Mouse (Mus musculus): ENCODE results near the gene Pappa.

The Pappa gene

GRCm38 (mm10) chr4:65272295-65272694, 148.3 kb downstream of the Pappa start:
- no peak for DNase-seq (ENCODE audit: low read depth, low spot score)

GRCm38 (mm10) chr4:65273299-65273851, 149.4 kb downstream of the Pappa start:
- DNase-seq (ENCODE audit: low read depth, low spot score): no peak

DNA sequence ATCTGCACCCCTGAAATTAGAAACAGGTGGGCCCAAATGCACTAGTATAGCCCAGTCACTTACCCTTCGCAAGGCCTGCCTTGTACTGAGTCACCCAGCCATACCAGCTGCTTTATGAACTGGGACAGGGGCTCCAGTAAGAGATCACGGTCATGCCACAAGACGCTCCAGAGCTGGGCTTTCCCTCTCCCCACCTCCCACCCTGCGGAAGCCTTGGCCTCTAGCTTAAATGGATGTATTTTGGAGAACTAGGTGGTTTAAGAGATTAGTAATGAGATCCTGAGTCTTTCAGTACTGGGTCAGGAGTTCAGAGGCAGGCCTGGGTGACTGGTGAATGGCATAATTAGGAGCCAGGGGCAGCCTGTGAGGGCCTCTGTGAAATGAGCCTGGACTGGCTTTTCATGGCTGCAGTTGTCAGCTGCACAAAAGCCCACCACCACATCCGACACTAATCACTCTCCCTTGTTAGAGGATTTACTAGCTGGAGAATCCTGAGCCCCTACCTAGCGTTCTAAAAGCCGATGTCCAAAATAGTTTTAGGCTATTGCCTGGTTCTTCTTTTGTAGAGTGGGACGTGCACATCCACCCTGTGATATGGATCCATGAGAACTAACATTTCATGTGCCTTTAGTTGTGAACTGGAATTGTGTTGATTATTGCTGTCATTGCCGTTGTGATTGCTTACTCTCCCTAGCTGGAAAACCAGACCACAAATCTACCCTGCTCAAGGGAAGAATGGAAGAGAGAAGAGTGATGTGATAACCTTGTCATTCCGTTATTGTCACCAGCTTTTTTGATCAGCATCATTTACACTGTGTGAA, 154.7 kb downstream of the Pappa start:
- DNase-seq (ENCODE audit: low read depth, low spot score): no peak

GRCm38 (mm10) chr4:65279272-65279653, 155.3 kb downstream of the Pappa start:
- no peak for DNase-seq (ENCODE audit: low read depth, low spot score)

- no peak for DNase-seq (ENCODE audit: low read depth, low spot score)
These were observed 156.2 kb downstream of the Pappa start for GRCm38 (mm10) chr4:65279979-65280677.

- DNase-seq (ENCODE audit: low read depth, low spot score): no peak
These were observed 156.9 kb downstream of the Pappa start for GRCm38 (mm10) chr4:65280888-65281287.

DNA sequence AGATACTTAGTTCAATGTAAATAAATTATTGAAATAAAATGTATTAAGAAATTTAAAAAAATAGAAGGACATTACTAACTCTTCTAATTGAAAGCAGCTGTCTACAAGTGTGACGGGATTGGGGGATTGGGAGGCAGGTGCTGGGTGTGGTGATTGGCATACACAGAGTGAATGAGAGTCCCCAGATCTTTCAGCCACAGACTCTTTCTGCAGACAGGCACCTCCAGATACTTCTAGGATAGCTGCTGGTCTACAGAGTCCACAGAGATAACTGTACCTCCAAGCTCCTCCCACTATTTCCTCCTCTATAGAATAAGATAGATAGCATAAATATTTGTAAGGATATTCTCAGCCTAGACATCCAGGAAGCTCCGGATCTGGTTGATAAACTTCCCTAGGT, 159.6 kb downstream of the Pappa start:
- no peak for DNase-seq (ENCODE audit: low read depth, low spot score)

DNA sequence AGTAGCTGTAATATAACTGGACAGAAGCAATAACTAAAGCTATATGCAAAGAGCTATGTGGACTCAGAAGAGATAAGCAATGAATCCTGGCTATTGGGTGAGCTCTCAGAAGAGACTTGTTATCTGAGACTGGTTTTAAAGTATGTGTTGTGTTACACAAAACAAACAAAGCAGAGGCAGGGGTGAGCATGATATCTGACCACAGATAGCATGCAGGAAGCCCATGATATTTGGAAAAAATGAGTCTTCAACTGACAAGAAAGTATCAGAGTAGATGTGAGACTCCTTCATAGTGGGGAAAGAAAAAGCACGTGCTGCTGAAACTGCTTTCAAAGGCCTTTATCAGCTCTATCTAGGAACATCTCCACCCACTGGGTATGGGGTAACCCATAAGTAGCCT, 161.2 kb downstream of the Pappa start:
- DNase-seq (ENCODE audit: low read depth, low spot score): no peak

GRCm38 (mm10) chr4:65289247-65289646, 165.3 kb downstream of the Pappa start:
- no peak for DNase-seq (ENCODE audit: low read depth, low spot score)

- DNase-seq (ENCODE audit: low read depth, low spot score): no peak
These were observed 171.8 kb downstream of the Pappa start for GRCm38 (mm10) chr4:65295741-65296140.

DNA sequence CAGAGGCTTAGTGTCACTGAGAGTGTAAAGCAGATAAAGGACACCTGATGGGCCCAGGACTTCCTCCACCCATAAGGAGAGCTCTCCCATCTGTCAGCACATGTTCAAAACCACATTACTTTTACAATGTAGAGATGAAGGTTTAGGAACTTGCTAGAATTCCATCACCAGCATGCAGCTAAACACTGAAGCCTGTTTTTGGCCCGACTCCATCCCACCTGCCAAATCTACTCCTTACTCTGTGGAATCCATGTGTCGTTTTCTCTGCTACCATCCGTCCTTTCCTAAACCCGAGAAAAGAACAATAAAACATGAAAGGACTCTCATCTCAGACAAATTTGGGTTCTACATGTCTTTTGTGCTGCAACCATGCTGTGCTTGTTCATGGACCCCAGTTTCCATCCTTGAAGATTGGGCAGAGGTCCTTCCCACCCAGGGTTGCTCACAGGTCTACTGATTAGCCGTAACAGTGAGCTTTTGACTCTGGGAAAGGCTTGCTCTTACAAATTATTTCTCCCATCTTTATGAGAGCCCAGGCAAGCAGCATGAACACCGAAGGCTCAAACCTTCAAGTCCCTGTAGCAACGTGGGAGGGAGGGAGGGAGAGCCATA, 172.5 kb downstream of the Pappa start:
- no peak for DNase-seq (ENCODE audit: low read depth, low spot score)

- DNase-seq (ENCODE audit: low read depth, low spot score): no peak
These were observed 173.1 kb downstream of the Pappa start for GRCm38 (mm10) chr4:65296968-65297499.

- no peak for DNase-seq (ENCODE audit: low read depth, low spot score)
These were observed 174.5 kb downstream of the Pappa start for GRCm38 (mm10) chr4:65298212-65299181.

- no peak for DNase-seq (ENCODE audit: low read depth, low spot score)
These were observed 175.4 kb downstream of the Pappa start for GRCm38 (mm10) chr4:65299365-65299764.

GRCm38 (mm10) chr4:65300431-65300830, 176.5 kb downstream of the Pappa start:
- no peak for DNase-seq (ENCODE audit: low read depth, low spot score)

DNA sequence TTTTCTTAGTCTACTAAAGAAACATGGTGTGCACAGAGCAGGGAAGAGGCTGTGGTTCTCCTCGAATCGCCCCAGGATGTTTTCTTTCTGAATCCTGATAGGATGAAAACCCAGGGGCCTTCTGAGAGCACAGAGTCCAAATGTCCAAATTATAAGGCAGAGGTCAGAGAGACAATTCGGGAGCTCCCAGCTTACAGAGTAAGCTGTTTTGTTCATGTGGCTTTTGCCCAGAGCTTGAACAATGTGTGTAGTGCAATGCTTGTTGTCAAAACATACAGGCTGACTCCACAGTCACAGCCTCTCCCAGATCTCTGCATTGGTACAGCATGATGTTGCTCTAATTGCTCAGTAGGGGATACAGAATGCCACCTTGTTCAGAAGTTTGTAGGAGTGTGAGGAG, 178.7 kb downstream of the Pappa start:
- DNase-seq (ENCODE audit: low read depth, low spot score): no peak

GRCm38 (mm10) chr4:65317877-65318525, 194.0 kb downstream of the Pappa start:
- no peak for DNase-seq (ENCODE audit: low read depth, low spot score)

DNA sequence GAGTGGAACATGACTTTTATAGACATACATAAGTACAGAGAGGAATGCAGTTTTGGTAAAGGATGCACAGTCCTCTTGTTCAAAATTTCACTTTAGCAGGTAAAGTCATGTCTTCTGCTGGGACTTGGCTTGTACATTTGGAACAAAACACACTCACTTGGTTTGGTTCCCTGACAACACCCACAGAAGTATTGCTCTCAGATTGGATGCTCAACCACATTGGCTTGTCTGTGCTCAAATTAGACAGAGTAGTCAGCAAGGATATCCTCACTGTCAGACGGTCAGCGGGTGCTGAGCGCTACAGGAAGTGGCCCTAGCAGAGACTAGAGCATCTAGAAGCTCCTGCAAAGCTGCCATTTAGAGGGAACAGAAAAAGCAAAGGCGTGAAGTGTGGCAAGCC, 197.4 kb downstream of the Pappa start:
- DNase-seq (ENCODE audit: low read depth, low spot score): no peak

GRCm38 (mm10) chr4:65321959-65322358, 198.0 kb downstream of the Pappa start:
- no peak for DNase-seq (ENCODE audit: low read depth, low spot score)

DNA sequence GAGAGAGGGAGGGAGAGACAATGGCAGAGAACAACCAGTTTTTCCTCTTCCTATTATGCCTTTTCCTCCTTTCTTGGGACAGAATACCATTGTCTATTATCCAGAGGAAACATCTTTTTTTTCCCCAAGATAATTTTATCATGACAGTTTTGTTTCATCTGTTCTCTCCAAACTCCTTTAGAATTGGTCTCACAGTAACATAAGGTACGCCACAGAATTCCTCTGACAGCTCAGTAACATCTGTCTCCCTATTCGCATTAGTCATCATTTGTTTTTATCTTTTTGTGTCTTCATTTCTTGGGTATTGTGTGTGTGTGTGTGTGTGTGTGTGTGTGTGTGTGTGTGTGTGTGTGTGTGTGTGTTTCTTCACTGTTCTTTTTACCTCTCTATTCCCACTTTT, 201.8 kb downstream of the Pappa start:
- no peak for DNase-seq (ENCODE audit: low read depth, low spot score)
